Mouse (Mus musculus) bone marrow macrophage, adult 2 months (primary cell): ENCODE results near the gene Cnpy3. TPM values are rescaled to one million over a fixed set of nuclear protein-coding genes. Genes with fewer than 3 reads are reported as not detected.
"Not testable (repeated sequence)": the region's sequence is repeated elsewhere in the genome, so short reads cannot be mapped to it uniquely, and the experiment has no call there.

Experiments used
- H3K27ac ChIP-seq: 2 replicates; pipeline ENCODE4 v1.5.1; 2012; ENCODE audit warnings: low read depth, low read length; ENCODE audit not compliant: insufficient read depth
- H3K4me1 ChIP-seq: 2 replicates; pipeline ENCODE4 v1.6.1; 2012; ENCODE audit warnings: low read length; ENCODE audit not compliant: control insufficient read depth, insufficient read depth
- H3K4me3 ChIP-seq: 2 replicates; pipeline ENCODE4 v1.5.1; 2012; ENCODE audit warnings: mild to moderate bottlenecking, low read length, moderate library complexity; ENCODE audit not compliant: insufficient read depth
- CTCF ChIP-seq: IDR thresholded peaks from 2 replicates; pipeline ENCODE4 v1.5.1; 2012; ENCODE audit warnings: low read depth, mild to moderate bottlenecking, low read length, moderate library complexity
- POLR2A ChIP-seq: IDR thresholded peaks from 2 replicates; pipeline ENCODE4 v1.6.1; 2012; ENCODE audit warnings: mild to moderate bottlenecking, low read depth, low read length, borderline replicate concordance
- polyA plus RNA-seq: library from polyadenylated mRNA; stranded (reverse); fragments of >200 nt; gene quantifications from 2 replicates; pipeline ENCODE4 v1.2.4, GENCODE M21; 2012; ENCODE audit not compliant: missing spikeins, insufficient read depth, insufficient read length

The Cnpy3 gene
- polyA plus RNA-seq, 1 experiment = 134 TPM

DNA sequence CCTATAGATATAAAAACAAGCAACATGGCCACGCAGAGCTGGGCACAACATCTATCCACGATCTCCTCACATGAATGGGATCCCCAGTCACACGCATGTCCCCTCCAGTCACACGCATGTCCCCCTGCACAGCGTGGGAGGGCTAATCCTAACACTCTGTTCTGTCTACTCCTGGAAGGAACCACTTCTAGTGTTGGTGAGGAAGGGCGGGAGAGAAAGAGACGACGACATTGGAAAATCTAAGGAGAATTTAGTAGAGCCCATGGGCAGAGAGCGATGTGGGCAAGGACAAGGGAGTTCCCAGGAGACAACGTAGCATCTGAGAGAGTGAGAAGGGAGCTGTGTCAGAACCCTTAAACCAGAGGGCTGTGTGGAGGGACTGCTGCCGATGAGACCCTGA lies 18.5 kb upstream of the Cnpy3 start:
- no peak overlapping the region for H3K4me3 ChIP-seq
- H3K4me1 ChIP-seq = peaks cover 3% of the 10 kb centered on the region; the same call in 1 of the 2 replicates
- H3K27ac ChIP-seq = no peak overlapping the region
- no peak for TF ChIP-seq CTCF
- no peak for TF ChIP-seq POLR2A

- TF ChIP-seq CTCF (no peak), POLR2A (no peak)
- Histone ChIP-seq H3K4me3 (no peak overlapping the region), H3K27ac (no peak overlapping the region), H3K4me1 (peaks cover 3% of the 10 kb centered on the region; the same call in 1 of the 2 replicates)
These were observed 15.9 kb upstream of the Cnpy3 start for GRCm38 (mm10) chr17:46767868-46768267.

- H3K4me1 ChIP-seq, H3K4me3 ChIP-seq, H3K27ac ChIP-seq: not testable (repeated sequence)
These were observed 12.9 kb upstream of the Cnpy3 start for GRCm38 (mm10) chr17:46764916-46765315.

- no peak within 1 kb of the TSS for H3K27ac ChIP-seq
These were observed 11.5 kb upstream of the Cnpy3 start, which contains the start of gene Ptcra for GRCm38 (mm10) chr17:46763544-46763943. Gene Ptcra (minus strand): TSS chr17:46763712.

DNA sequence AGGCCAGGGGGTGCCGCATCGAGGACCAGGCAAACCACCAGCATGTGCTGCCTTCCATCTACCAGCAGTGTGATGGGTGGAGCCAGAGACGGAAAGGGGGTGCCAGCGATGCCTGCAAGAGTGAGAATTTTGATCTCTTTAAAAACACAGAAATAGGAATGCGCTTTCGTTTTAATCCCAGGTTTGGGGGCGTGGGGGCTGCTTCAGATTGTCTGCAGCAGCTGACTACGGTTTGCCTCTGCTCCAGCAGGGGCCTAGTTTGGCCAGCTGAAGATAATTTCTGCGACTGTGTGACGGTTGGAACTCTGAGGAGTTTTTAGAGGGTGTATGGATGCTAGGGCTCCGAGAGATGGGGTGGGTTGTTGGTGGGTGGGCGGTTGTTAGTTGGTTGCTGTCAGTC lies 6.7 kb upstream of the Cnpy3 start:
- peaks cover 2% of the 10 kb centered on the region; the same call in 1 of the 2 replicates for H3K4me1 ChIP-seq

More at GRCm38 (mm10) chr17:46763544-46763943, 11.5 kb upstream of the Cnpy3 start, which contains the start of gene Ptcra:
- Histone ChIP-seq H3K4me3 (no peak within 1 kb of the TSS), H3K4me1 (no peaks in the 10 kb centered on the region)
- TF ChIP-seq POLR2A (no peak), CTCF (no peak)

DNA sequence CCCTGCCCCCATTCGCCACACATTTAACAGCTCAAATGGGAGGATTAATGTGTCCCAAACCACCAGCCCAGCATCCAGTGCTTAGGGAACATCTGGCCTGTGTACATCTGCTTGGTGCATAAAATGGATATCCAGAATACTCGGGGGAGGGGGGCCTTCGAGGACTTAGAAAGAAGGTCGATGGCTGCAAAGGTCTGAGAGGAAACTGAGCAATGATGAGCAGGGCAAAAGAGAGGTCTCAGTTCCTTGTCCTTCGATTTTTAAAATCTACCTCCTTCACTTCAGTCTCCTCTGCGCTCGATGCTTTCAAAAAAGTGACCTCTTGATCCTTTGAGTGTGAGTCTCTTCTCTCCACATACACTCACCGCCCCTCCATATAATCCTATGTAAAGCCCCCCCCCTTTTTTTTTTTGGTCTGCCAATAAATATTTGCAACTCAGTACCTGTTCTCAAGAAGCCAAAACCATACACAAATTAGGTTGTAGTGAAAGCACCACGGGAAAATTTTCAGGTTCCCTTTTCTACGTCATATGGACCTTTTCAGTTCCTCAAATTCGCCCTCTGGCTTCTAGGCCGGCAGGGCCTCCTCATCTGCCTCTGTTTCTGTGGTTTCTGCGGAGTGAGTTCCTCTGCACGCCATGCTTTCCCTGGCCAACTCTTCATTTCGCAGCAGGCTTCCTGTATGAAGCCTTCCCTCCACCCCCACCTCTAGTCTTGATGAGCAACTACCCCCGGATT lies 789 bp downstream of the Cnpy3 start:
- peak overlapping the region; percentile 100 for H3K27ac ChIP-seq
- peaks cover 36% of the 10 kb centered on the region for H3K4me1 ChIP-seq
- H3K4me3 ChIP-seq = peak overlapping the region; percentile 69
- TF ChIP-seq POLR2A (0 out of 2 replicates have a peak, but pooled peaks have one; percentile 4), CTCF (no peak)

More for the DNA sequence above, 6.7 kb upstream of the Cnpy3 start:
- Histone ChIP-seq H3K4me3 (no peak overlapping the region), H3K27ac (no peak overlapping the region)
- no peak for TF ChIP-seq CTCF
- TF ChIP-seq POLR2A = no peak

GRCm38 (mm10) chr17:46750580-46750979 lies 1.4 kb downstream of the Cnpy3 start:
- Histone ChIP-seq H3K27ac (peak overlapping the region; percentile 100), H3K4me3 (peak overlapping the region; percentile 69), H3K4me1 (peaks cover 38% of the 10 kb centered on the region)
- TF ChIP-seq POLR2A (no peak), CTCF (no peak)

- Histone ChIP-seq H3K4me3 (no peak overlapping the region), H3K27ac (no peak overlapping the region), H3K4me1 (peaks cover 44% of the 10 kb centered on the region)
- TF ChIP-seq CTCF (no peak), POLR2A (no peak)
These were observed 2.7 kb downstream of the Cnpy3 start for GRCm38 (mm10) chr17:46749282-46749681.

GRCm38 (mm10) chr17:46747806-46748205 lies 4.2 kb downstream of the Cnpy3 start:
- Histone ChIP-seq H3K27ac (peak overlapping the region; percentile 63), H3K4me3 (no peak overlapping the region), H3K4me1 (peaks cover 45% of the 10 kb centered on the region)
- TF ChIP-seq POLR2A = no peak
- TF ChIP-seq CTCF = no peak

DNA sequence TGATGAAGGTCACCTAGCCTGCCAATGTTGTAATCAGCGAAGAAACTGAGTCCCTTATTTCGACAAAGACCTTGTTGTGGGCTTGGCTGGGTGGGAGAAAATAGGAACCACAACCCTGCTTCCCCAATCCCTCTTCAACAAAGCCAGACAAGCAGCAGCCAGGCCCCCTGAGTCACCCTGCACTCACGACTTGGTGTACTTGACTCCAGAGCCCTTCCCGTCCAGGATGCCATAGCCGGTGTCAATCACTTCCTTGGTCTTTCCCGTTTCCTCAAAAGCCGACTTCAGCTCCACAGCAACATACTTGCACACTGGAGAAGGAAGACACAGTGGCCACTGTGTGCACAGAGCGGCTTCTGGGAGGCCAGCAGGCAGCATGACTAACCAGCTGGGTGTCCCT lies 4.8 kb downstream of the Cnpy3 start:
- peaks cover 40% of the 10 kb centered on the region for H3K4me1 ChIP-seq
- peak overlapping the region; percentile 63 for H3K27ac ChIP-seq

DNA sequence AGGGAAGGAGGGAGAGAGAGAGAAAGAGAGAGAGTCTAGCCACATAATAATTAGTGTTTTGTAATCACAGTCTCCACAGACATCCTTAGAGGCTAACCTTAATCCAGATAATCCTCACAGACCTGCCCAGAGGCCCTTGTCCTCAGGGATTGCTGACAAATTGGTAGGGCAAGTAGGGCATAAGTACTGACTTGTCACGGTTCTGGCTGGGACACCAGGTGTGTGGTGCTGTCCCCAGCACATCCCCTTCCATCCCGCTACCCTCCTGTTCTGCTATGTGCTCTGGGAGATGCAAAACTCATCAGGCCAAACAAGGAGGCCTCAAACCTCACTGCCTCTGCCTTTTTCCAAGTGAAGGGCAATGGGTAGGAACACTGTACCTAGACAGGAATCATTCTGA lies 6.5 kb downstream of the Cnpy3 start:
- H3K4me3 ChIP-seq = no peak overlapping the region
- no peak overlapping the region for H3K27ac ChIP-seq
- peaks cover 38% of the 10 kb centered on the region for H3K4me1 ChIP-seq
- no peak for TF ChIP-seq POLR2A
- TF ChIP-seq CTCF = no peak

More for the DNA sequence above, 4.8 kb downstream of the Cnpy3 start:
- TF ChIP-seq CTCF (no peak), POLR2A (no peak)
- H3K4me3 ChIP-seq = no peak overlapping the region
